Mouse (Mus musculus) limb, embryonic 11.5 days (tissue): Measurements from ENCODE around the gene Kcnmb2. TPM values are rescaled to one million over a fixed set of nuclear protein-coding genes. Genes with fewer than 3 reads are reported as not detected.
A peak's percentile ranks its signal among the peaks of the same experiment; 100 is the strongest.

Experiments used
- ATAC-seq: fragments of 200-750 bp; cut with Nextera tagmentation; 2 replicates; pipeline ENCODE4 v1.8.0; 2017; ENCODE audit warnings: low read depth; ENCODE audit not compliant: insufficient number of reproducible peaks, low FRiP score, low TSS enrichment
- DNase-seq: peaks from one replicate; pipeline ENCODE4 v3.0.0-alpha.2; 2015; ENCODE audit warnings: low spot score
- H3K27ac ChIP-seq: fragments of 300-500 bp; sonication (generic); replicated peaks from 2 replicates; pipeline ENCODE4 v1.5.1; 2014; ENCODE audit warnings: low read depth, mild to moderate bottlenecking, low read length
- H3K27me3 ChIP-seq: fragments of 300-500 bp; sonication (generic); 2 replicates; pipeline ENCODE4 v1.6.1; 2014; ENCODE audit warnings: mild to moderate bottlenecking, low read length, mixed read lengths; ENCODE audit not compliant: control insufficient read depth, insufficient read depth
- H3K36me3 ChIP-seq: fragments of 300-500 bp; sonication (generic); 2 replicates; pipeline ENCODE4 v1.6.1; 2014; ENCODE audit warnings: mild to moderate bottlenecking, low read length, moderate library complexity, mixed read lengths; ENCODE audit not compliant: control insufficient read depth, insufficient read depth
- H3K4me1 ChIP-seq: fragments of 300-500 bp; sonication (generic); 2 replicates; pipeline ENCODE4 v1.6.1; 2014; ENCODE audit warnings: low read length, mixed read lengths; ENCODE audit not compliant: control insufficient read depth, insufficient read depth
- H3K4me2 ChIP-seq: fragments of 300-500 bp; sonication (generic); 2 replicates; pipeline ENCODE4 v1.6.1; 2014; ENCODE audit warnings: low read depth, mild to moderate bottlenecking, moderate library complexity; ENCODE audit not compliant: severe bottlenecking
- H3K4me3 ChIP-seq: fragments of 300-500 bp; sonication (generic); 2 replicates; pipeline ENCODE4 v1.5.1; 2014; ENCODE audit warnings: low read depth, low read length
- H3K9ac ChIP-seq: fragments of 300-500 bp; sonication (generic); 2 replicates; pipeline ENCODE4 v1.6.1; 2014; ENCODE audit warnings: mild to moderate bottlenecking, low read length
- H3K9me3 ChIP-seq: fragments of 300-500 bp; sonication (generic); 2 replicates; pipeline ENCODE4 v1.6.1; 2016; ENCODE audit warnings: low read length; ENCODE audit not compliant: control insufficient read depth
- WGBS: fragments of 180-500 bp; shearing (Covaris S2); extraction: QIAGEN DNeasy Blood & Tissue Kit; methylation state at CpG from one replicate; pipeline ENCODE4 v1.1.7; 2014; 5-methylcytosine and 5-hydroxymethylcytosine counted together
- polyA plus RNA-seq: library from polyadenylated mRNA; unstranded; fragments of >200 nt; fragmentation: Nextera tagmentation; extraction: Ambion mirVana; gene quantifications from 2 replicates; pipeline ENCODE4 v1.2.1, GENCODE M21; 2014

Gene Kcnmb2
- polyA plus RNA-seq, 1 experiment from 2014 or later = not detected

DNA sequence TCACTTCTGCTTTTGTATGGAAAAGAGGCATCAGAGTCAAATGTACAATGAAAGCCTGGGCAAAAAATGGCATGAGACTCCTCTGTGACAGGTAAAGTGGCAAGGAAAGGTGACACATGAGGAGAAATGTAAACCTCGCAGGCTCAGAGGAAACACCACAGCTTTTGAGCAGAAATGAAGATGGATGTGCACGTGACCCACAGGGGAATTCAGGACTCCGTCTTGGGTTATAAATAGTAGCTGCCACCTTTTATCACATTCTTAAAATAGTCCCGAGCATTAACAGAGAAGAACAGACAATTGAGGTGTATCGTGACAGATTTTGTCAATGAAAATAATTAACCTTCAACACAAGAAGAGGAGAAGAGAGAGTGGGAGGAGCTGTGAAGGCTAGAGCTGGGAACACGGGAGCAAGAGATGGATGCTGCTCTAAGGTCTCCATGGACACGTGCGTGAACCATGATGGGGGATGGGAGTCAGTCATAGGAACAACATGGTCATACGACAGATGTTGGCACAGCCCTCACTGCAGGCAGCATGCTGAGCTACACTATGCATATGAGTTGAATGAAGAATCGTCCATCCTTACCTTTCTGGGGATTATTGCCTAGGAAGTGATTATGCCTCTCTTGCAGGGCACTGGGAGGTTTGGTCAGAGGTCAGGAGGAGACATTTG is 127.2 kb downstream of the Kcnmb2 start:
- Histone ChIP-seq H3K36me3 (no peaks in the 10 kb centered on the region), H3K9ac (no peak overlapping the region), H3K9me3 (no peaks in the 10 kb centered on the region), H3K27ac (no peak overlapping the region), H3K4me1 (no peaks in the 10 kb centered on the region), H3K4me3 (no peak overlapping the region), H3K27me3 (no peaks in the 10 kb centered on the region), H3K4me2 (no peak overlapping the region)
- 78% methylated on average over 10 of the region's 10 CpGs for WGBS
- no peak for DNase-seq
- ATAC-seq = no peak

DNA sequence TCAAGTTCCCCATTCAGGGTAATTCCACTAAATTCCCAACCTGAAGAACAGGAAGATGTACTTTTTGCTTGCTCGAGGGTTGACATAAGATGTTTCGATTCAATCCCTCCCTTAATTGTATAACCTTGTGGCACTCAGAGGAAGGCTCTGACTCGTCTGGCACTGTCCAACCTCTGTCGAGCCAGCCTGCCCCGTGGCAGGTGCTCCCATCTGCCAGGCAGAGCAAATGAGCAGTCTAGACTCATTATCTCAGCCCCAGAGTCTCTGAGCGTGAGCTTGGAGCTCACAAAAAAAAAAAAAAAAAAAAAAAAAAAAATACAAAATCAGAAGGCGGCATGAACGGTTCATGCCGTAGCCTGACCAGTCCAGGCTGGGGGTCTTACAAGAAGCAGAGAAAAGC is 130.1 kb downstream of the Kcnmb2 start:
- H3K9ac ChIP-seq = no peak overlapping the region
- no peak for DNase-seq
- H3K36me3 ChIP-seq = no peaks in the 10 kb centered on the region
- H3K27me3 ChIP-seq = no peaks in the 10 kb centered on the region
- H3K4me2 ChIP-seq = no peak overlapping the region
- H3K4me1 ChIP-seq = no peaks in the 10 kb centered on the region
- no peaks in the 10 kb centered on the region for H3K9me3 ChIP-seq
- ATAC-seq = no peak
- no peak overlapping the region for H3K4me3 ChIP-seq
- 82% methylated on average over 9 of the region's 9 CpGs for WGBS
- H3K27ac ChIP-seq = no peak overlapping the region

DNA sequence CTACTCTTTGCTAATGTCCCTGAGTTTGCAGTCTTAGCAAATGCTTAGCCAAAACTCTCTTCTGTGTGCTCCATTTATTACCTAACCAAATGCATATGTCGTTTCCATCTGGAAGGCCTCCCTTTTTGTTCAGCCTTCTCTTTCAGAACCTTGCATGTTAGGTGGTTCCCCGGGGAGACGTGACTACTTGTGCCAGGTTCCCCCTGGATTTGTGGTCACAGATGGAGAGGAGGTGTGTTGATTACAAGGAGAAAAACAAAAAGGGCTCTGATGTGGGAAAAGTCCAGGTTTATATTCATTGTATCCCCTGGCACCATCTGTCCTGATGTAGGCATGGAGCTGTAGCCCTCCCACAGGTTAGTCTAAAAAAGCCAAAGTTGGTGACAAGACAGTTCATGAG is 141.5 kb downstream of the Kcnmb2 start:
- no peaks in the 10 kb centered on the region for H3K27me3 ChIP-seq
- no peaks in the 10 kb centered on the region for H3K4me1 ChIP-seq
- H3K27ac ChIP-seq = no peak overlapping the region
- no peak overlapping the region for H3K4me3 ChIP-seq
- H3K4me2 ChIP-seq = no peak overlapping the region
- H3K9me3 ChIP-seq = no peaks in the 10 kb centered on the region
- ATAC-seq (no peak), DNase-seq (no peak)
- WGBS = 66% methylated on average over 3 of the region's 3 CpGs
- H3K9ac ChIP-seq = no peak overlapping the region
- no peaks in the 10 kb centered on the region for H3K36me3 ChIP-seq

DNA sequence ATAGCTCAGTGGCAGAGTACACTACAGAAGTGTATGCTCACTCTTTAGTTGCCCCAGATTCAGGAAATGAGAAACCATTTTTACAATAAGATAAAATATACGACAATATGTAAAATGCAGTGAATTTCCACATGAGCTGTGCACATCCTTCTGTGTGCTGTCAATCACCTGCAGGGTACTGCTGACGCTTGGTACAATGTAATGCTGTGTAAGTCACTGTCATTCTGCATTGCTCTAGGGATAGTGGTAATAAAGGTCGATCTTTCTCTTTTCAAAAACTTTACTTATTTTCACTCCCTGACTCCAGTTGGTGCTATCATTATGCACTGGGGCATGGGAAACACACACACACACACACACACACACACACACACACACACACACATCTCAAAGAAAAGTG is 146.5 kb downstream of the Kcnmb2 start:
- ATAC-seq = no peak
- DNase-seq = no peak
- Histone ChIP-seq H3K9ac (no peak overlapping the region), H3K27ac (no peak overlapping the region), H3K36me3 (no peaks in the 10 kb centered on the region), H3K4me3 (no peak overlapping the region), H3K27me3 (no peaks in the 10 kb centered on the region), H3K4me2 (no peak overlapping the region), H3K4me1 (no peaks in the 10 kb centered on the region), H3K9me3 (no peaks in the 10 kb centered on the region)
- 90% methylated on average over 3 of the region's 3 CpGs for WGBS

DNA sequence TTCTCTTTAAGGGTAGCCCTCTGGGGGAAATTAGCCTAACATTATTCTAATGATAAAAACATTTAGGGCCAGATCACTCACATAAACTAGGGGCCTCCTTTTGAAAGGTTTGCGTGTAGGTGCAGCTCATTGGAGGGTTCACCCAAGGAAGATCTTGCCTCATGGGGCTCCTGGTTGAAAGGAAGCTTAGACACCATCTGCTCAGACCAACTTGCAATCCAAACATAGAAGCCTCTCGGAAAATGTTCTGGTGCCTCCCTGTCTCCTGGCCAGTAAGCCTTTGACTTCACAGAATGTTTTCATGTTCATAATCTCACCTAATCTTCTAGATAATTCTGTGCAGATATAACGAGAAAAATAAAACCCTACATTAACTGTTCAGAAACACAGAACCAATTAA is 150.3 kb downstream of the Kcnmb2 start:
- Histone ChIP-seq H3K4me2 (no peak overlapping the region), H3K27me3 (no peaks in the 10 kb centered on the region), H3K4me1 (no peaks in the 10 kb centered on the region), H3K27ac (no peak overlapping the region), H3K9ac (no peak overlapping the region), H3K9me3 (no peaks in the 10 kb centered on the region), H3K36me3 (no peaks in the 10 kb centered on the region), H3K4me3 (no peak overlapping the region)
- DNase-seq (no peak), ATAC-seq (no peak)
- WGBS = 79% methylated on average over 3 of the region's 3 CpGs

DNA sequence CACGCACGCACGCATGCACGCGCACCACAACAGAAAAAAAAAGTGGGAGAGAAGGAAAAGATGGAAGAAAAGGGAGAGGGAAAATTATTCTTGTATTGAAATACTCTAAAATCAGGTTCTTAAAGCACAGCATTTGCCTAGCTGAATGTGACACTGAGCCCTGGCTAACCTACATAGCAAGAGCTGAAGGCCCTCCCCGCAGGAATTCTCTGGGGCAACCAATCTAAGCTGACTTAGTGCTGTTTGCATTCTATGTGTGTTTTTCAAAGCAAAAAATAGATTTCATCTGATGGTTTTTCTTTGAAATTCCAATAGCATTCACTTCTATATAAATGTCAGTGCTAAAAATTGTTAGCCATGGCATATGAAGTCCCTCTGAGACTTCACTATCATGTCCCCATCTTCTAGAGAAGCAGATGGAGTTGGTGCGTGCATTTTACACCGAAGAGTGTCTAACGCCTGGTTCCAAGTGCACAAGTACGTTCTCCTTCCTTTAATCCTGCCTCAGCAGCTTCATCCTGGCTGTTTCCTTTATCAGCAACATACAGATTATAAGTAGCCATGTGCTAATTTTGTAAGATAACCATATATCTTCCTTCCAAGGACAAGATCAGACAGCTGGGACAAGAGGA is 151.4 kb downstream of the Kcnmb2 start:
- ATAC-seq = no peak
- 91% methylated on average over 10 of the region's 10 CpGs for WGBS
- H3K27me3 ChIP-seq = no peaks in the 10 kb centered on the region

DNA sequence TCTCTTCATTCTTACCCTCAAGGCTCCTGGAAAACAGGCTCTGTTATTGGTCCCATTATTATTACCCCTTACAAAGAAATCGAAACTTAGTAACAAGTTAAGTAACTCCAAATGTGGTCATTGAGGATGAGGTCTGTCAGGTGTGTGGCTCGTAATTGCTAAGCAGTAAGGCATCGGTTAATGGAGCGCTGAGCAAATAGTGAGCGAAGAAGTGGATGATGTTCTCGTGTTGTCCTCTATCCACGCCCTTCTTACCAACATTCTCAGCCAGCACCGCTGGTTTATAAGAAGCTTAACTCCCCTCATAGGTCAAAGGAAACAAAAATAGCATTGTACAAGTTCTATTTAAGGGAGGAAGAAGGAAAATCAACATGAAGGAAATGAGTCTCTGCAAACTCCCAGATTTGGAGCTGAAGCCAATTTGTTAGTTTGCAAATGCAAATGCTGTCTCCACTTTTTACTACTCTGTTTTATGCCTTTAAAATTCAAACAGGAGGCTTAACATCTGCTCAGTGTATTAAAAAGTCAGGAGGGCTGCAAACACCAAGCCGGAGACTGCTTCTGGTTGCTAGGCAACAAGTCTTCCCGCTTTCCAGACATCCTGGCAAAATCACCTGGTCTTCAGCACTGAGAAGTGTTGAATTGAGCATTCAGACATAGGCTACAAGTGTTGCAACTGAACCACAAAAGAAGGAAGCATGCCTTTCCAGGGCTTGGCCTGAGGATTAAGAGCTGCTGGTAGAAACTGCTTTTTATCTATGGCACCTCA is 157.8 kb downstream of the Kcnmb2 start:
- H3K27me3 ChIP-seq = no peaks in the 10 kb centered on the region
- no peaks in the 10 kb centered on the region for H3K4me1 ChIP-seq
- H3K27ac ChIP-seq = no peak overlapping the region
- H3K9ac ChIP-seq = no peak overlapping the region
- no peak overlapping the region for H3K4me3 ChIP-seq
- no peaks in the 10 kb centered on the region for H3K36me3 ChIP-seq
- no peaks in the 10 kb centered on the region for H3K9me3 ChIP-seq
- no peak overlapping the region for H3K4me2 ChIP-seq
- ATAC-seq (peak; percentile 85; the same call in 1 of the 2 replicates), DNase-seq (peak; percentile 60)
- 49% methylated on average over 10 of the region's 10 CpGs for WGBS

More for the DNA sequence above, 151.4 kb downstream of the Kcnmb2 start:
- Histone ChIP-seq H3K27ac (no peak overlapping the region), H3K9ac (no peak overlapping the region), H3K36me3 (no peaks in the 10 kb centered on the region), H3K9me3 (no peaks in the 10 kb centered on the region), H3K4me2 (no peak overlapping the region), H3K4me3 (no peak overlapping the region), H3K4me1 (no peaks in the 10 kb centered on the region)
- DNase-seq = no peak

DNA sequence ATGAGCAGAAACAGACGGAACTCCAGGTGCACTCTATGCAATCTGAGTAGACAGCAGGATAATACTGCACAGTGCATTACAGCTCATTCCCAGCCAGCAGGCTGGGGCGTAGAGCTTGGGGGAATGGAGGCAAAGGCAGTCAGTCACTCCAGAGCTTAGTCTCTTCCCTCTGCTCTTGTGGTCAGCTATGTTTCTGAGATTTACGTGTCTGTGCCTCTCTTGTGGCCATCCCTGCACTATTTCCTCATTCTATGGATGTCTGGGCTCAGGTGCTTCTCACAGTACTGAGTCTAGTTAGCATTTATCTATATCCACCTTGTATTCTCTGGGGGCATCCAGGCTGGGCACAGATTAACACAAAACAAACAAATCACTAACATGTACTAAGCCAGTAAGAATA is 160.4 kb downstream of the Kcnmb2 start:
- DNase-seq = no peak
- no peak for ATAC-seq
- Histone ChIP-seq H3K36me3 (no peaks in the 10 kb centered on the region), H3K27me3 (no peaks in the 10 kb centered on the region), H3K4me3 (no peak overlapping the region), H3K9ac (no peak overlapping the region), H3K4me2 (no peak overlapping the region), H3K9me3 (no peaks in the 10 kb centered on the region), H3K4me1 (no peaks in the 10 kb centered on the region), H3K27ac (no peak overlapping the region)
- 77% methylated on average over 3 of the region's 3 CpGs for WGBS
